Mouse (Mus musculus): Measurements from ENCODE around the gene Gm21679. TPM values are rescaled to one million over a fixed set of nuclear protein-coding genes. Genes with fewer than 3 reads are reported as not detected.
"Not testable (repeated sequence)": the region's sequence is repeated elsewhere in the genome, so short reads cannot be mapped to it uniquely, and the experiment has no call there.

Gm21679 gene
- polyA plus RNA-seq (2014; fragmentation: Nextera tagmentation; extraction: Ambion mirVana), result not detected in 2 replicates

DNA sequence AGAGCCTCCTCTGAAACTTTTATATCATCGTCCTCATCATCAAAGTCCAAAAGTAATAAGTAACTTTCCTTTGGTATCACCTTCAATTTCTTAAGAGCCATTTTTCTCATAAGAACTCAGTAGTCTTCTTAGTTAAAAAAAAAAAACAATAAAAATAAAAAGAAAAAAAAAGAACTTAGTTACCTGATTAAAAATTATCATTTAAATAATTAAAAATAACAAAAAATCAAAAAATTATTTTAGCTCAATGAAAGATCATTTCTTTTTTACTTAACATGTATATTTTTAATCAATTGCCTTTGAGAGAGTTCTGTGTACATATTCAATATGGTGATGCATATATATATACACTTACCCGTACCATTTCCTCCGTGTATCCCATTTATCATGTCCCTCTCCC lies at the start of gene Gm21679:
Gene Gm21679, minus strand, starts transcription at position 101 of the 400 bp plus-strand sequence.
- not testable (repeated sequence) for H3K9ac ChIP-seq (ENCODE audit: low read depth, low read length); H3K27me3 ChIP-seq (replicated peaks; ENCODE audit: control insufficient read depth, insufficient read depth, low read length); H3K4me2 ChIP-seq; H3K9me3 ChIP-seq (ENCODE audit: control insufficient read depth, low read length); DNase-seq (ENCODE audit: low spot score); H3K36me3 ChIP-seq (ENCODE audit: control insufficient read depth, insufficient read depth, low read length); H3K4me3 ChIP-seq (ENCODE audit: low read depth, low read length); H3K4me1 ChIP-seq (replicated peaks; ENCODE audit: control insufficient read depth, insufficient read depth, low read length); H3K27ac ChIP-seq (ENCODE audit: low read depth, low read length); ATAC-seq (replicated peaks; ENCODE audit: low FRiP score)
- no CpG with 5 or more reads among the region's 3 CpGs for WGBS
